Mouse (Mus musculus): Measurements from ENCODE around the gene Gm28047.
A peak's percentile ranks its signal among the peaks of the same experiment; 100 is the strongest.

The Gm28047 gene

DNA sequence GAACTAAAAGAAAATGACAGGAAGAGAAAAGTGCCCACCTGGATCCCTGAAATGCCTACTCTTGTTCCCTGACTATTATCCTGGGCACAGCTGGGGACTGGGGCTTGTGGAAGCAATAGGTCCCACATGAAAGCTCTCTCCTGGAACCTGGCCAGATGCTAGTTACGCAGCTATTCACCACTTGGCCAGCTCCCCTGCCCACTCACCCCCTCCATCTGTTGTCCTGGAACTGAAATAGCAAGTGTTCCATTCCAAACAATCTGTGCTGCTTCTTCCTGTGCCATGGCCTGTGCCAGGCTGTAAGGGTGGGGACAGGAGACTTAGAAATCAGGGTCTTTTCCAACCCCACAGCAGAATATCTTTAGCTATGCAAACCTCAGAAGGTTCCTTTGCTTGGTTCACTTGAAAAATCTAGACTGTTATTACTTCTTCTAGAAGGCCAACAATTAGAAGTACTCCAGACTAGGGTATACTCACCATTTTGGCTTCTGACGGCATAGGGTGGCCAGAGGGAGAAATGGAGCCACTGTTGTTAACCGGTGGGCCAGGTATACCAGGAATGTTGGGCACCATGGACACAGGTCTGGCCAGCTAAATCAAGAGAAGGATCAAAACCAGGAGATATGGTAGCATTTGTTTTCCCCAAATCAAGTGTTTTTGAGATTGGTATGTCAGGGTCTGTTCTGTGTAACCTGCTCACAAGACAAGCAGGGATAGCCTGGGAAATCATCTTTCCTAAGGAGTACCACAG is 78.0 kb downstream of the Gm28047 start:
- peak; percentile 70 to 94 for DNase-seq (ENCODE audit: low spot score in 2 of 2)

- no peak for DNase-seq (ENCODE audit: low spot score in 2 of 2)
These were observed 78.6 kb downstream of the Gm28047 start for GRCm38 (mm10) chr15:102546246-102546645.

- no peak for DNase-seq (ENCODE audit: low spot score in 2 of 2)
These were observed 80.1 kb downstream of the Gm28047 start for GRCm38 (mm10) chr15:102544801-102545200.

GRCm38 (mm10) chr15:102533926-102534325 is 90.9 kb downstream of the Gm28047 start:
- DNase-seq (ENCODE audit: low spot score in 2 of 2): no peak

DNA sequence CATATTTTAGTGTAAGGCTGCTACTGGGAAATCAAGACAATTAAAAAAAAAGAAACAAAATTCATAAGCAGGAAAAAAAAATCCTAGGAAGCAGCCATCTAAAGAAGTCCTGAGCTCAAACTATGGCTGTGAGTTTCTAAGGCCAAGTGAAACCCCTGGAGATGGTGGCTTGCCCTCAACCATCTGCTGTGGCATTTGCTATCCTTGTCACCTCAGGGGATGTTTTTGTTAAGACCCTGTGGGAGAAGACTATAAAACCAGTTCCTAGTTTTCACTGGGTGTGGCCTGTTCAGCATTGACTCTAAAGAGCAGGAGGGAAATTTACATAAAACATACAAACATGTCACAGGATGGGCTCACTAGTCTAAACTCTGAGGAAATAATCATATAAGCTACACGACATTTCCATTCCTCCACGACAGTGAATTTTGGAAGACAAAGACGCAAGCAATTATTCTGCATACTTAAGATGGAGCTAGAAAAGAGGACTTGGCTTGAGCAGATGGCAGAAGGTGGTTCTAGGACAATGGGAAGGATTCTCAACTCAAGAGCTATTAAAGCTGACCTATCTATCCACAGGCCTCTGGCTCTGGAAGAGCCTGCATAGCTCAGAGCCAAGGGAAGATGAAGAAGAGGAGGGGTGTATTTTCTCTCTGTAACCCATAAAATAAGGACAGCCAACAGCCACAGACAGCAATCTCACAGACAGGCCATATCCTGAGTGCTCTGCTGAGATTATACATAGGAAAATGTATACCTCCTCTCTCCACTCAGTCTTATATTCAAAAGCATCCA is 92.6 kb downstream of the Gm28047 start:
- no peak for DNase-seq (ENCODE audit: low spot score in 2 of 2)

GRCm38 (mm10) chr15:102531586-102531985 is 93.3 kb downstream of the Gm28047 start:
- DNase-seq (ENCODE audit: low spot score in 2 of 2): no peak

GRCm38 (mm10) chr15:102530566-102530965 is 94.3 kb downstream of the Gm28047 start:
- DNase-seq (ENCODE audit: low spot score in 2 of 2): no peak

- DNase-seq (ENCODE audit: low spot score in 2 of 2): no peak
These were observed 96.5 kb downstream of the Gm28047 start for GRCm38 (mm10) chr15:102528396-102528795.

DNA sequence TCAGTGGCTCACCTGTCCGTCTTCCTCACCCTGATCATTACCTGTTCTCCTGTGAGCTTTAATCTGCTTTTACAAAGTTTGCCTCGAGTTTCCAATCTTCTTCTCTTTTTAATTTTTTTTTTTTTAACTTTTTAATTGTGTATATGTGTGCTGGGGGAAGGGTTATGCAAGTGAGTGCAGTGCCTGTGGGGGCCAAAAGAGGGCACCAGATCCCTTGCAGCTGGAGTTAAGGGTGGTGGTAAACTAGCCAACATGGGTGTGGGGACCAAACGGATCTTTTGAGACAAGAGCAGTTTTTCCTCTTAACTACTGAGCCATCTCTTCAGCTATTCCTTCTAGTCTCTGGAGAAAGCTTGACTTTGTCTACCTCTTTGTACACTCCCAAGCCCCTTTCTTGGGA is 96.9 kb downstream of the Gm28047 start:
- DNase-seq (ENCODE audit: low spot score in 2 of 2): no peak

DNA sequence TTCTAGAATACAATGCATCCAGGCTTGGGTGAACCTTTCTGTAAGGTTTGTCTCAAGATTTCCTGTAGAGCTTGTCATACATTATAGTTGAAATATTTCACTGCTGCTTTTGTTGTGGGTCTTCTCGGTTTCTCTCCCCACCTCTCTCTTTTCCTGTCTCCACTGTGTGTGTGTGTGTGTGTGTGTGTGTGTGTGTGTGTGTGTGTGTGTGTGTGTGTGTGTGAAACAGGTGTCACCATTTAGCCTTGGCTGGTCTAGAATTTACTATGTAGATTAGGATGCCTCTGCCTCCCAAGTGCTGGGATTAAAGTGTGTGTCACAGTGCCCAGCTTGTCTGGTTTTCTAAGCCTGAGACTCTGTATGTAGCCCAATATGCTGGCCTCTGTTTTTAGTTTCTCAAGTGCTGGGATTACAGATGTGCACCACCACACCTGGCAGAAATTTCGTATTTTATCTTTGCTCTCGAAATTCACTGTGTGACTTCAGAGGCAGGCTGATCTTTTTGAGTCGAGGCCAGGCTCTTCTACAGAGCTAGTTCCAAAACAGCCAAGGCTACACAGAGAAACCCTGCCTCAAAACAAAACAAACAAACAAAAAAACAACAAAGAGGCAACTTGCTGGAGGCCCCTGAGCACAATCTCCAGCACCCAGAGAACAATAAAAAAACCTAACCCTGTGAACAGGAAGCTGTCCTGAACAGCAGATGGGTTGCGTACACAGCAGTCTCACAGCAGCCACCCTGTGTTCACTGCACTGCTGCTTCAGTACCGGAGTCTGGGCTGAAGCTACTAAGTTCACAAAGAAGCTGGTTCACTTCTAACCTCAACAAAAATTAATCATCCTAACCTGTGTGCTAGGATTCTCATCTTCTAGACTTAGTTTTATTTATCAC is 98.5 kb downstream of the Gm28047 start:
- no peak for DNase-seq (ENCODE audit: low spot score in 2 of 2)

DNA sequence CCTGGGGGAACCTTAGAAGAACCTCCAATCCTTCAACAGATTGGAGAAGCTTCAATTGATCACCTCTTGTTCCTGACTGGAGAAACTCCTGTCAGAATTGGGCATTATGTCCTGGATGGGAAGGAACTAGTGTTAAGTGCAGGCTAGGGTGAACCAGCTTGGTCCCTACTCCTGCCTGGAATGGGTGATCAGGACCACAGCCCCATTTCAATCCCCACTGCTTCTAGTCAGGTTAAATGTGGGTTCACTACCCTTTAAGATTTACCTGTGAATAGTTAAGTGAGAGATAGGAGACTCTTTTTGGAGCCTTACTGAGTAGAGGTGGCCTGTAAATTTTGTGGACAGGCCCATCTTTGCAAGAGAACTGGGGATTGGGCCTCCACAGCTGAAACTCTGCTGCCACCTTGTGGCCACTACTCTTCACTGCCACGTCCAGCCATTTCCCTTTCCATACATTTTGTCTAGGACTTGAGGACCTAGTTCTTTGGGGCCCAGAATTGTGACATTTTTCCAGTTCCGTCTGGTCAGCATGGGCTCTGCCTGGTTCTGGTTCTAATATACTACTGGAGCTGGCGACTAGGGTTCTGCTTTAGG is 99.9 kb downstream of the Gm28047 start, which contains the start of gene Npff:
Gene Npff (minus strand): TSS at position 51 of the 594 bp plus-strand sequence.
- DNase-seq (ENCODE audit: low spot score in 2 of 2): peak in 1 of 2 experiments; percentile 86

DNA sequence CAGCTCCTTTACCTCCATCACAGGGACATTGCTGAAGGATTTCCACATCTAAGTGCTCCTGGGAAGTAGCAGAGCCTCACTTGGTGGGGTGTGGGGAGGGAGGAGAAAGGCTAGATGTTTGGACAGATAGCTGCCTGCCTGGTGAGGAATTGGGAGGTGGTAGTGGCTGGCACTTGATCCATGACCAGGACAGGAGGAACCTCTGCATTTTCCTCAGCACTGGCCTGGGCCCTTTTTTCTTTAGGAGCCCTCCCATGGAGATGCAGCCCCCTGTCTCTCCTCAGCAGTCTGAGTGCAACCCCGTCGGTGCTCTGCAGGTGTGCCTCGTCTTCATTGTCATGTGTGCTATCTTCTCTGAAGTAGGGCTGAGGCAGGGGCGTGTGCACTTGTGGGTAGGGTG is 103.4 kb downstream of the Gm28047 start:
- no peak for DNase-seq (ENCODE audit: low spot score in 2 of 2)

DNA sequence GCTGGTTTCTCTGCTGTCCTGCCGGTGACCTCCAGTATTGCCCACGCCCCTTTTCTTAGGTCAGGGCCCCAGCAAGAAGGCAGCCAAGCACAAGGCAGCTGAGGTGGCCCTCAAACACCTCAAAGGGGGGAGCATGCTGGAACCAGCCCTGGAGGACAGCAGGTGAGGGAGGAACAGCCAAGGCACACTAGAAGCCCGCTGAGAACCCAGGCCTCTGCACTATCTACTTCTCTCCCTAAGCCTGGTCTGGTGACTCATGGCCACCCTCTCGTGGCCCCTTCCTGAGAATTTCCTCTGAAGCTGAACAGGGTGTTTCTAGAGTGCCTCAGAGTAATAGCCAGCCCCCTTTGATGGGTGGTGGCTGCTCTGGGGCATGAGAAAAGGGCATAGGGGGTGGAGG is 104.5 kb downstream of the Gm28047 start:
- no peak for DNase-seq (ENCODE audit: low spot score in 2 of 2)

DNA sequence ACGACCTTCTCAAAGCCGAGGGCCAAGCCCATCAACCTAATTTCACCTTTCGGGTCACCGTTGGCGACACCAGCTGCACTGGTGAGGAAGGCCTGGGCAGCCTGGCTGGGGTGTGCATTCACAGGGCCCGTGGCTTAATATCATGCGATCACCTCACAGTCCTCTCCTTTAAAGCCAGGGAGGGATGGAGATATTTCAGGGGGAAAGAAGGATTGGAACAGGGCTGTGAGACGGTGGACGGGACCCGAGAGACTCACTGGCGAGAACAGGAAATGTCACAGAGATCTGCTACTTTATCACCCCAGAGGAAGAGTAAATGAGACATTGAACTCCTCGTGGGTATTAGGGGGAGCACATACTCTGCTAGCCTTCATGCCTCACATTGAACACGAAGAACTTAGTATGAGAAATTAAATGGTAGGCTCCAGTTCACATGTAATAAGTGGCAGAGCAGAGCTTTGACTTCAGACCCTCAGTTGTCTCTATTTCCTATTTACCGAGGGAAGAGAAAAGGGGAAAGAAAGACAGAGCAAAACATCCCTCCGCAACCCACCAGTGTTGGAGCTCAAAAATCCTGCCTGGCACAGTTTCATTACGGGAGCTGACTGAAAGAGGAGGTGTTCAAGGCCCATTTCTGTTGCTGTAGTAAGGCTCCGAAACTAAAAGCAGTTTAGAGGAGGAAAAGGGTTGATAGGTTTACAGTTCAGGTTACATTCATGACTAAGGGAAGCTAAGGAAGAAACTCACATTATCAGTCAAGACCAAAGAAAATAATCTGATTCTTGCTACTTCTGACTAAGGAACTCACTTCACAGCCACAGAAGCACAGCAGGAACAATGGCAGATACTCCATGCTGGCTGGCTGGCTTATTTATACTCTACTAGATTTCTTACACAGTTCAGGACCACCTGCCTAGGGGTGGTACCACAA is 105.4 kb downstream of the Gm28047 start:
- DNase-seq (ENCODE audit: low spot score in 2 of 2): no peak

DNA sequence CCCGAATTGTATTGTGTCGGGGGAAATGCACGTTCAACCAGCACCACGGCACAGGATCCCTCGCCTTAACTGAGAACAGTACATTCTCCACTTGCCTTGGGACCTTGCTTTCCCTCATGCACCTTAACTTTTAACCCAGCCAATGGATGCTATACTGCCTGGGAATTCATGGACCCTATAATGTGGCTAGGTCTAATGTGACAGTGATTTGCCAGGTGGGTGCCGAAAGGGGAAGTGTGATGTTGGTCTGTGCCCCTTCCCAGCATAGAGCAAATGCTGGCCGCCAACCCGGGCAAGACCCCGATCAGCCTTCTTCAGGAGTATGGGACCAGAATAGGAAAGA is 106.0 kb downstream of the Gm28047 start:
- DNase-seq (ENCODE audit: low spot score in 2 of 2): no peak

- DNase-seq (ENCODE audit: low spot score in 2 of 2): peak; percentile 100
These were observed 106.7 kb downstream of the Gm28047 start, which contains the start of gene Tarbp2 for GRCm38 (mm10) chr15:102517976-102518858. Gene Tarbp2, plus strand, starts transcription at chr15:102518192.

- DNase-seq (ENCODE audit: low spot score in 2 of 2): no peak
These were observed 107.3 kb downstream of the Gm28047 start for GRCm38 (mm10) chr15:102517631-102517975.

DNA sequence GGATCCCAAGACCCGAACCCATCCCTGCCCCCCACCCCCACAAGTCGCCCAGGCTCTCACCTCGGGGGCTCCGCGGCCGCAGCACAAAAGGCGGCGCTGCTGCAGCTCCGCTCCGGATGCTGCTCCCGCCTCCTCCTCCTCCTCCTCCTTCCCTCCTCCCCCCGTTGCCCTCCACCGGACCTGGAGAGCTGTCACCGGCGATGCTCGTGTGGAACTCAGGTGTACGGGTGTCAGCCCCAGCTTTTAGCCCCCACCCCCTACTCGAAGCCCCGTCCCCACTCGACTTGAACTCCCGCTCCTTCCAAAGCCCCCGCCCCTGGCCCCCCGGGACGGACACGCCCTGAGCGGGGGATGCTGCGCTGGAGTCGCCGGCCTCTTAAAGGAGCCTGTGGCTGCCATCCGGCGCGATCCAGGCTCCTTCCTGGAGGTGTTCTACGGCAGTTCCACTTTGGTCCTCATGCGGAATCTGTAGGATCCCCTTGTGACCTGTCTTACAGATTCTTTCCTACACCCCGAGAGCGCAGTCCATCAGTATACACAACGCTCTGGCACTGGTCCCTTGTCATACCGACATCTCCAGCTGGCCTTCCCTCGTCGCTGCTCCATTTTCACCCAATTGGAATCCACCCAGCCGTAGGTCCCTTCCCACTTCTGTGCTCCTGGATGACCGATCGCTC is 108.0 kb downstream of the Gm28047 start, which contains the start of gene Map3k12:
Gene Map3k12 (minus strand): TSS at position 337 of the 677 bp plus-strand sequence.
- DNase-seq (ENCODE audit: low spot score in 2 of 2): peak in 1 of 2 experiments; percentile 76

DNA sequence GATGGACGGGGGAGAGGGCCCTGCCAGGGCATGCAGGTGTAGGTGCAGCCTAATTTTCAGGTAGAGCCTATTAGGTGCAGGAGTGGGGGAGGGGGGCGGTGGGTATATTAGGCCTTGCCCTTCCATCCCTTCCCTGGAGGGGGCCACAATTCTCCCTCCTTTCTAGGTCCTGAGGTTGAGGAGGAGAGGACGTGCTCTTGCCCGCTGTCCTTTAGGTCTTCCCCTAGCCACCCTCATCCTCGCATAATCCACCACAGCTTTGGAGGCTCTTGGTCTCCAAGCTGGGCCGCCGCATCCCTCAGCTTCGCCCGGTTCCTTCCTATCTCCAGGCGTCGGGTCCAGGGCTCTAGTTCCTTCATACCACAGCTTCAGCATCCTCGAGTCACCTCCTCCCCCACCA is 108.6 kb downstream of the Gm28047 start:
- DNase-seq (ENCODE audit: low spot score in 2 of 2): peak in 1 of 2 experiments; percentile 47
